Mouse (Mus musculus) right cerebral cortex, postnatal 25 days (tissue): Measurements from ENCODE around the gene Lrp8.

Source experiments
- DNase-seq: peaks from one replicate; pipeline ENCODE4 v3.0.0; 2022

Gene Lrp8

GRCm38 (mm10) chr4:107923803-107924194, 121.7 kb downstream of the Lrp8 start:
- no peak for DNase-seq
